Mouse (Mus musculus) megakaryocyte, embryonic 14.5 days (primary cell): ENCODE data around the gene Nox1.

Experiments
- FLI1 ChIP-seq: IDR thresholded peaks from 2 replicates; pipeline ENCODE4 v1.6.1; 2012; ENCODE audit warnings: low read length, inconsistent platforms, mixed read lengths
- GATA1 ChIP-seq: IDR thresholded peaks from 3 replicates; pipeline ENCODE4 v1.6.1; 2012; ENCODE audit warnings: mixed read lengths, low read length, inconsistent platforms, borderline replicate concordance

- TF ChIP-seq GATA1 (no peak), FLI1 (no peak)
Measured at GRCm38 (mm10) chrX:134262129-134262528, 40.4 kb upstream of the Nox1 start.
